In genomic region chr2:39226731-39227130, GRCm38 (mm10) we compare ENCODE assay signal across 8 mouse cellular contexts. TPM values are rescaled to one million over a fixed set of nuclear protein-coding genes. Genes with fewer than 3 reads are reported as not detected.
A peak's percentile ranks its signal among the peaks of the same experiment; 100 is the strongest.
DNase-seq lines count a peak whose midpoint lies in the region; ATAC-seq and TF ChIP-seq lines count a peak whose summit lies in the region.

No protein-coding gene starts in this region.

- no peak overlapping the region for H3ac ChIP-seq in myocyte (ENCODE audit: control insufficient read depth, insufficient read length)

- TF ChIP-seq POLR2A in myocyte (IDR thresholded peaks at IDR 0.05; ENCODE audit: insufficient read length, low read depth) = no peak
- no peak for TF ChIP-seq POLR2A in thymus, adult 2 months (IDR thresholded peaks at IDR 0.05; ENCODE audit: control insufficient read depth, extremely low read depth, insufficient read depth, low read length, poor library complexity)

- WGBS in kidney, embryonic 16.5 days = 35% methylated on average over 3 of the region's 3 CpGs
- WGBS in embryonic facial prominence, embryonic 12.5 days = 19% methylated on average over 3 of the region's 3 CpGs
- WGBS in intestine, embryonic 15.5 days = 29% methylated on average over 3 of the region's 3 CpGs
- WGBS in thymus, adult 2 months = 70% methylated on average over 3 of the region's 3 CpGs

- peak overlapping the region; percentile 57 for H3K4me2 ChIP-seq in kidney, embryonic 16.5 days (replicated peaks; ENCODE audit: low read depth, low read length)
- peak overlapping the region; percentile 43 for H3K4me2 ChIP-seq in embryonic facial prominence, embryonic 12.5 days (replicated peaks)
- H3K4me2 ChIP-seq in intestine, embryonic 15.5 days (replicated peaks) = peak overlapping the region; percentile 47
- peak overlapping the region; percentile 88 for H3K4me2 ChIP-seq in myocyte (ENCODE audit: low read depth)

- TF ChIP-seq CTCF in thymus, adult 2 months (IDR thresholded peaks at IDR 0.05; ENCODE audit: borderline replicate concordance, control insufficient read depth, extremely low read depth, insufficient read depth, low read length, poor library complexity) = no peak

- peak overlapping the region; percentile 77 for H3K9ac ChIP-seq in kidney, embryonic 16.5 days (replicated peaks; ENCODE audit: low read length)
- H3K9ac ChIP-seq in embryonic facial prominence, embryonic 12.5 days = no peak overlapping the region
- H3K9ac ChIP-seq in intestine, embryonic 15.5 days = no peak overlapping the region

- no peak for ATAC-seq in kidney, embryonic 16.5 days (ENCODE audit: low FRiP score, low TSS enrichment)
- ATAC-seq in embryonic facial prominence, embryonic 12.5 days (ENCODE audit: insufficient number of reproducible peaks, insufficient read depth, low FRiP score, low TSS enrichment) = no peak
- peak; percentile 1; the same call in 1 of the 2 replicates for ATAC-seq in intestine, embryonic 15.5 days

- no peak for DNase-seq in kidney, adult 8-10 months
- DNase-seq in B cell, adult 2 months = no peak
- DNase-seq in thymus, adult 2 months = no peak
- DNase-seq in lung, postnatal 25 days (ENCODE audit: low spot score) = no peak

- H3K9me3 ChIP-seq in kidney, embryonic 16.5 days (ENCODE audit: low read length) = no peaks in the 10 kb centered on the region
- H3K9me3 ChIP-seq in embryonic facial prominence, embryonic 12.5 days = no peaks in the 10 kb centered on the region
- no peaks in the 10 kb centered on the region for H3K9me3 ChIP-seq in intestine, embryonic 15.5 days

- no peaks in the 10 kb centered on the region for H3K36me3 ChIP-seq in kidney, embryonic 16.5 days (ENCODE audit: insufficient read depth, low read length)
- H3K36me3 ChIP-seq in embryonic facial prominence, embryonic 12.5 days = no peaks in the 10 kb centered on the region
- H3K36me3 ChIP-seq in intestine, embryonic 15.5 days = no peaks in the 10 kb centered on the region
- no peaks in the 10 kb centered on the region for H3K36me3 ChIP-seq in myocyte (ENCODE audit: control insufficient read depth, insufficient read depth)
- no peaks in the 10 kb centered on the region for H3K36me3 ChIP-seq in thymus, adult 2 months (ENCODE audit: control insufficient read depth, insufficient read depth, low read length)

- peak overlapping the region; percentile 65 for H3K4me3 ChIP-seq in kidney, embryonic 16.5 days (ENCODE audit: low read length)
- H3K4me3 ChIP-seq in embryonic facial prominence, embryonic 12.5 days = peak overlapping the region; percentile 78
- peak overlapping the region; percentile 81 for H3K4me3 ChIP-seq in intestine, embryonic 15.5 days (replicated peaks)
- H3K4me3 ChIP-seq in myocyte = peak overlapping the region; percentile 61
- no peak overlapping the region for H3K4me3 ChIP-seq in thymus, adult 2 months (ENCODE audit: control insufficient read depth, insufficient read depth, low read length)

- H3K4me1 ChIP-seq in kidney, embryonic 16.5 days (ENCODE audit: insufficient read depth, low read length) = peaks cover 16% of the 10 kb centered on the region
- H3K4me1 ChIP-seq in embryonic facial prominence, embryonic 12.5 days = peaks cover 6% of the 10 kb centered on the region
- H3K4me1 ChIP-seq in intestine, embryonic 15.5 days (replicated peaks) = peaks cover 5% of the 10 kb centered on the region; the same call in 1 of the 2 replicates
- H3K4me1 ChIP-seq in thymus, adult 2 months (replicated peaks; ENCODE audit: control insufficient read depth, insufficient read depth, low read length) = no peaks in the 10 kb centered on the region

- no peaks in the 10 kb centered on the region for H3K27me3 ChIP-seq in kidney, embryonic 16.5 days (ENCODE audit: insufficient read depth, low read length)
- H3K27me3 ChIP-seq in embryonic facial prominence, embryonic 12.5 days = no peaks in the 10 kb centered on the region
- no peaks in the 10 kb centered on the region for H3K27me3 ChIP-seq in intestine, embryonic 15.5 days (replicated peaks)
- peaks cover 8% of the 10 kb centered on the region for H3K27me3 ChIP-seq in myocyte (ENCODE audit: control insufficient read depth, insufficient read depth, insufficient read length)
- H3K27me3 ChIP-seq in thymus, adult 2 months (ENCODE audit: control insufficient read depth, insufficient read depth, low read length) = no peaks in the 10 kb centered on the region

- H3K27ac ChIP-seq in kidney, embryonic 16.5 days (ENCODE audit: low read length) = no peak overlapping the region
- H3K27ac ChIP-seq in embryonic facial prominence, embryonic 12.5 days = 0 out of 2 replicates have a peak overlapping the region, but pooled peaks have one; percentile 36
- H3K27ac ChIP-seq in intestine, embryonic 15.5 days = no peak overlapping the region
- no peak overlapping the region for H3K27ac ChIP-seq in thymus, adult 2 months (ENCODE audit: control insufficient read depth, insufficient read depth, low read length)

- peaks cover 39% of the 10 kb centered on the region for H3K79me2 ChIP-seq in myocyte (ENCODE audit: control insufficient read depth, insufficient read depth)

TF ChIP-seq in myocyte, 11 proteins besides CTCF, POLR2A, EP300 and RAD21:
- no peak for TF ChIP-seq E2F4 (IDR thresholded peaks at IDR 0.05; ENCODE audit: insufficient read depth)
- TF ChIP-seq MYOD1 (IDR thresholded peaks at IDR 0.05; ENCODE audit: control insufficient read depth in 1 of 3, insufficient read length in 2 of 3, low read depth in 2 of 3) = no peak

RNA-seq across cellular contexts. Expression of gene Ppp6c, which starts 0.5 kb away (rescaled TPM):
- polyA plus RNA-seq in kidney, embryonic 16.5 days (2015; fragmentation: Nextera tagmentation; extraction: Ambion mirVana) = 78.6 and 84.3 TPM in 2 replicates
- 64.6 and 67.1 TPM in 2 replicates for polyA plus RNA-seq in embryonic facial prominence, embryonic 12.5 days (2016; fragmentation: Nextera tagmentation; extraction: Ambion mirVana)
- polyA plus RNA-seq in intestine, embryonic 15.5 days (2015; fragmentation: Nextera tagmentation; extraction: Ambion mirVana) = 67.1 and 75.5 TPM in 2 replicates
- polyA plus RNA-seq in myocyte (2012; fragmentation: generic; extraction: Trizol) = 30.6 TPM
- polyA plus RNA-seq in thymus, adult 2 months (2012; rRNA removed) = 32.9 and 33.0 TPM in 2 replicates

RNA-seq across cellular contexts. Expression of gene Scai, which starts 36.2 kb away (rescaled TPM):
- 7.7 and 10.1 TPM in 2 replicates for polyA plus RNA-seq in kidney, embryonic 16.5 days (2015; fragmentation: Nextera tagmentation; extraction: Ambion mirVana)
- 19.0 and 19.9 TPM in 2 replicates for polyA plus RNA-seq in embryonic facial prominence, embryonic 12.5 days (2016; fragmentation: Nextera tagmentation; extraction: Ambion mirVana)
- 6.2 and 6.7 TPM in 2 replicates for polyA plus RNA-seq in intestine, embryonic 15.5 days (2015; fragmentation: Nextera tagmentation; extraction: Ambion mirVana)
- polyA plus RNA-seq in myocyte (2012; fragmentation: generic; extraction: Trizol) = 0.78 TPM
- polyA plus RNA-seq in thymus, adult 2 months (2012; rRNA removed) = 3.9 and 4.8 TPM in 2 replicates
